Mouse (Mus musculus) kidney, adult 11 months (tissue): Measurements from ENCODE around the gene Prps1l1.

Experiments used
- DNase-seq: peaks from one replicate; pipeline ENCODE4 v3.0.0; 2022

Gene Prps1l1

DNA sequence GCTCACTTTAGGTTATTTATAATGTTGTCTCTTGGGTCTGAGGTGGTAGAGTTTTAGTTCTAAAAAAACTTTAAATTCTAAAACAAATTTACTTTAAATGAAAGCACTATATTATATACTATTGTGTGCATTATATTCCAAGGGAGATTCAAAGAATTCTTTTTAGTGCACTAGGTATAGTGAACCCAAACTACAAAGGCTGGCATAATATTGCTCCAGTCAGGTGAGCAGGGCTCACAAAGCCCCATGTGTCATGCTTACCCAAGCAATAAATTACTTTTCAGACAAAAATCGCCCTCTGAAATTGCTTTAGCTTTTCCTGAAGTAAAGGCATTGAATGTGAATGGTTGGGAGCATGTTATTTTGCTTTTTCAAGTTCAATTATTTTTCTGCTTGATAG, 43.0 kb downstream of the Prps1l1 start:
- DNase-seq: no peak
